Mouse (Mus musculus) lung, adult 2 months (tissue): ENCODE measurements around the gene Timm50.

ENCODE experiments used
- CTCF ChIP-seq: fragments of 200-500 bp; IDR thresholded peaks from 2 replicates; pipeline ENCODE4 v1.5.1; 2011; ENCODE audit warnings: mild to moderate bottlenecking, low read length, control low read depth; ENCODE audit not compliant: insufficient read depth
- POLR2A ChIP-seq: fragments of 200-500 bp; IDR thresholded peaks from 2 replicates; pipeline ENCODE4 v1.6.1; 2011; ENCODE audit warnings: low read depth, mild to moderate bottlenecking, control low read depth, low read length, borderline replicate concordance; ENCODE audit errors: extremely low read depth

GRCm38 (mm10) chr7:28263786-28264185, 48.1 kb downstream of the Timm50 start:
- TF ChIP-seq CTCF: no peak
- no peak for TF ChIP-seq POLR2A
